Mouse (Mus musculus) heart, embryonic 15.5 days (tissue): Measurements from ENCODE around the gene Chaf1a. TPM values are rescaled to one million over a fixed set of nuclear protein-coding genes. Genes with fewer than 3 reads are reported as not detected.
"Not testable (repeated sequence)": the region's sequence is repeated elsewhere in the genome, so short reads cannot be mapped to it uniquely, and the experiment has no call there.

Experiments used
- ATAC-seq: fragments of 200-750 bp; cut with Nextera tagmentation; replicated peaks from 2 replicates; pipeline ENCODE4 v1.8.0; 2017; ENCODE audit warnings: low read depth, moderate TSS enrichment; ENCODE audit not compliant: insufficient number of reproducible peaks, insufficient read depth, low FRiP score
- H3K27ac ChIP-seq: fragments of 300-500 bp; sonication (generic); 2 replicates; pipeline ENCODE4 v1.5.1; 2015; ENCODE audit warnings: mild to moderate bottlenecking, inconsistent platforms
- H3K27me3 ChIP-seq: fragments of 300-500 bp; sonication (generic); 2 replicates; pipeline ENCODE4 v1.6.1; 2015; ENCODE audit warnings: inconsistent platforms
- H3K36me3 ChIP-seq: fragments of 300-500 bp; sonication (generic); 2 replicates; pipeline ENCODE4 v1.6.1; 2015; ENCODE audit warnings: mild to moderate bottlenecking, inconsistent platforms
- H3K4me1 ChIP-seq: fragments of 300-500 bp; sonication (generic); replicated peaks from 2 replicates; pipeline ENCODE4 v1.6.1; 2015; ENCODE audit warnings: inconsistent platforms
- H3K4me2 ChIP-seq: fragments of 300-500 bp; sonication (generic); 2 replicates; pipeline ENCODE4 v1.6.1; 2015; ENCODE audit warnings: inconsistent platforms, mild to moderate bottlenecking, moderate library complexity
- H3K4me3 ChIP-seq: fragments of 300-500 bp; sonication (generic); 2 replicates; pipeline ENCODE4 v1.5.1; 2015; ENCODE audit warnings: mild to moderate bottlenecking, inconsistent platforms
- H3K9ac ChIP-seq: fragments of 300-500 bp; sonication (generic); 2 replicates; pipeline ENCODE4 v1.6.1; 2015; ENCODE audit warnings: mild to moderate bottlenecking, inconsistent platforms
- H3K9me3 ChIP-seq: fragments of 300-500 bp; sonication (generic); replicated peaks from 2 replicates; pipeline ENCODE4 v1.6.1; 2016; ENCODE audit warnings: inconsistent platforms
- whole genome bisulfite sequencing: fragments of 180-500 bp; shearing (Covaris S2); methylation state at CpG from one replicate; pipeline ENCODE4 v1.1.7; 2015; ENCODE audit warnings: mixed read lengths; 5-methylcytosine and 5-hydroxymethylcytosine counted together
- polyA plus RNA-seq: library from polyadenylated mRNA; unstranded; fragments of >200 nt; fragmentation: Nextera tagmentation; extraction: Ambion mirVana; gene quantifications from 2 replicates; pipeline ENCODE4 v1.2.1, GENCODE M21; 2015

Chaf1a gene
- polyA plus RNA-seq, 1 experiment from 2014 or later, result 10.1 TPM

DNA sequence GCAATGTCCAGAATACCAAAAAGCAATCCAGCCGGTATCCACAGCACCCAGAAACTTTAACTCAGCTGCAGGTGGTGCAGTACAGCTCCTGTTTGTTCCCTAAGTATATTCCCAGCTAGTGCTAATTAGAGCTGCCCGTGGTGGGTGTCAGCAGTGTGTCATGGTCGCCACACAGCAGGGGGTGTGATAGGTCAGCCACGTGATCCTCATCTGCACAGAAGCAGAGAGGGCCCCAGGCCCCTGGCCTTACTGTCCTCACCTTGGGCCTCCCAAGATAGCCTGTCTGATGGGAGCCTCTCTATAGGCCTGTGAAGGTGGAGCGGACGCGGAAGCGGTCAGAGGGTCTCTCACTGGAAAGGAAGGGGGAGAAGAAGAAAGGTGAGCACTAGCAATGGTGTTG lies 57.9 kb downstream of the Chaf1a start:
- H3K36me3 ChIP-seq, result peaks cover 82% of the 10 kb centered on the region
- H3K27ac ChIP-seq, result no peak overlapping the region
- H3K4me3 ChIP-seq, result no peak overlapping the region
- H3K4me2 ChIP-seq, result no peak overlapping the region
- no peak for ATAC-seq
- 89% methylated on average over 8 of the region's 8 CpGs for WGBS
- H3K4me1 ChIP-seq, result no peaks in the 10 kb centered on the region
- no peaks in the 10 kb centered on the region for H3K27me3 ChIP-seq
- H3K9ac ChIP-seq, result no peak overlapping the region
- H3K9me3 ChIP-seq, result no peaks in the 10 kb centered on the region

DNA sequence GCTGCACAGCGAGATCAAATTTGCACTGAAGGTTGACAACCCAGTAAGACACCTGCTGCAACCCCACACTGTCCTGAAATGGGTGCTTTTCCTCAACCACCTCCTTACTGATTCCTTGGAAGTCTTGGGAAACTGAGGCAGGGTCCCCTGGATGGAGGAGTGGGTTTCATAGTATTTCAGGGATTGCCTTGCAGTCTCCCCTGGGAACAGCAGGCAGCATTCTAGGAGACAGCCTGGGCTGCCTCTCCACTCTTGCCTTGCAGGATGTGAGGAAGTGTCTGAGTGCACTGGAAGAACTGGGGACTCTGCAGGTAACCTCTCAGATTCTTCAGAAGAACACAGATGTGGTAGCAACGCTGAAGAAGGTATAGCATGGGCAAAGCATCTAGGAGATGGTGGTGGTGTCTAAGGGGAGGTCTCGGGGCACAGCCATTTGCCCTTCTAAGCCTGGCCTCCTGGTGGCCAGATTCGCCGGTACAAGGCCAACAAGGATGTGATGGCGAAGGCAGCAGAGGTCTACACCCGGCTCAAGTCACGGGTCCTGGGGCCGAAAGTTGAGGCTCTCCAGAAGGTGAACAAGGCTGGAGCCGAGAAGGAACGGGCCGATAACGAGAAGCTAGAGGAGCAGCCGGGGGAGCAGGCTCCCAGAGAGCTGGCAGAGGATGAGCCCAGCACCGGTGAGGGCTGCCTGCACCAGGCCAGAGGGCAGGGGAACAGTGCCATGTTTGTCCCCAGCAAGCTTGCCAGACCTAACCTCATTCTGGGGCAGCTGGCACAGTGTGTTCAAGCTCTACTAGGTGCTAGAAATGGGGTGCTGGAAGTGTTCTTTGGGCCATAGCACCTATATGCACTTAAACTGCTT lies 58.7 kb downstream of the Chaf1a start:
- no peaks in the 10 kb centered on the region for H3K27me3 ChIP-seq
- H3K27ac ChIP-seq, result no peak overlapping the region
- H3K9ac ChIP-seq, result no peak overlapping the region
- no peaks in the 10 kb centered on the region for H3K9me3 ChIP-seq
- WGBS, result 91% methylated on average over 15 of the region's 15 CpGs
- no peak for ATAC-seq
- no peak overlapping the region for H3K4me2 ChIP-seq
- H3K36me3 ChIP-seq, result peaks cover 84% of the 10 kb centered on the region
- H3K4me3 ChIP-seq, result no peak overlapping the region
- no peaks in the 10 kb centered on the region for H3K4me1 ChIP-seq

- 91% methylated on average over 3 of the region's 3 CpGs for WGBS
- H3K36me3 ChIP-seq, result peaks cover 74% of the 10 kb centered on the region
These were observed 60.6 kb downstream of the Chaf1a start for GRCm38 (mm10) chr17:56100811-56101210.

DNA sequence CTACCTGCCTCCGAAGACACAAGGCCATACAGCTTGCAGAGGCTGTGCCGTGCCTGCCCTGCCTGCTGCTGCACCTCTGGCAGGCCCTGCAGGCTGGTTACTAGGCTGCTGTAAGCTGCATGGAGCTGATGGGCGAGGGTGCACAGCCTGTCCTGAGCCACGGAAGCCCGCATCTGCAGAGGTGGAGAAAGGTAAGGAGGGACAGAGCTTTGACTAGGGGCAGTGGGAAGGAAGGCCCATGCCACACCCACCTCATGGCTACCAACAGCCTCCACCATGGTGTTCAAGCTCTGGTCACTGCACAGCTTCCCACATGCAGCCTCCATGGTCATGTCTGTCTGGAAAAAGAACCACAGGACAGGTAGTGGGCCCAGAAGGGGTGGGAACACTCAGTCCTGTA lies 61.9 kb downstream of the Chaf1a start:
- Histone ChIP-seq H3K36me3 (peaks cover 61% of the 10 kb centered on the region), H3K27me3 (no peaks in the 10 kb centered on the region), H3K4me3 (no peak overlapping the region), H3K4me2 (no peak overlapping the region), H3K27ac (no peak overlapping the region), H3K9me3 (no peaks in the 10 kb centered on the region), H3K4me1 (no peaks in the 10 kb centered on the region), H3K9ac (no peak overlapping the region)
- no peak for ATAC-seq
- WGBS, result 93% methylated on average over 5 of the region's 5 CpGs

More at GRCm38 (mm10) chr17:56100811-56101210, 60.6 kb downstream of the Chaf1a start:
- H3K27ac ChIP-seq, result no peak overlapping the region
- H3K4me3 ChIP-seq, result no peak overlapping the region
- H3K27me3 ChIP-seq, result no peaks in the 10 kb centered on the region
- no peak overlapping the region for H3K4me2 ChIP-seq
- ATAC-seq, result no peak
- H3K9me3 ChIP-seq, result no peaks in the 10 kb centered on the region
- H3K9ac ChIP-seq, result no peak overlapping the region
- H3K4me1 ChIP-seq, result no peaks in the 10 kb centered on the region

- no peak overlapping the region for H3K9ac ChIP-seq
- WGBS, result 94% methylated on average over 9 of the region's 9 CpGs
These were observed 62.7 kb downstream of the Chaf1a start for GRCm38 (mm10) chr17:56102927-56103326.

DNA sequence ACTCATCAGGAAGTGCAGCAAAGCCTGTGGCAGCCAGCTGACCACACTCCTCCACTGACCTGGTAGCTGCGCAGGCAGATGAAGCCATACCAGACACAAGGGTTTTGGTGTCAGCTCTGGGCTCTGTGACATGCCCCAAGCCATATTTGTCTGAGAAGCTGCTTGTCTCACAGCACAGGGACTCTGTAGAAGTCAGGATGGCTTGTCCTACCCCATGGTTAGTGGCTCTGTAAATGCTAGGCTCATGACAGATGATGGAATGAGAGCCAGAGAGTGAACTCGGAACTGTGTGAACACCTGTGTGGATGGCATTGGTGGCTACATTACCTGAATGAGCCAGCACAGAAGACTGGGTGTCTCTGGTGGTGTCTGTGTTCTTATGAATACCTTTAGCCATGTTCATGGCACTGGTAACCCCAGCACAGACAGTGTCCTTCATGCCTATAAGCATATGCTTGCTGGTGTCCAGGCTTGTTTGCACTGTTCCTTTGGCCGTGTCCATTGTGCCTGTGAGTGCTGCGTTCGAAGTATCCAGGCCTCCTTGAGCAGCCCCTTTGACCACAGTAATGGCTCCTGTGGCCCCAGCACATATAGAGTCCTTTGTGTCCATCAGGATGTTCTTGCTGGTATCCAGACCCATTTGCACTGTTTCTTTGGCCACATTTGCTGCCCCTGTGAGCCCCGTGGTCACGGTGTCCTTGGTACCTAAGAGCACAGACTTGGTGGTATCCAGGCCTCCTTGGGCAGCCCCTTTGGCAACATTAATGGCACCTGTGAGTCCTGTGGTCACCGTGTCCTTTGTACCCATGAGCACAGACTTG lies 63.4 kb downstream of the Chaf1a start:
- Histone ChIP-seq H3K4me2 (no peak overlapping the region), H3K27ac (no peak overlapping the region), H3K4me3 (no peak overlapping the region), H3K4me1 (peaks cover 8% of the 10 kb centered on the region; the same call in 1 of the 2 replicates), H3K27me3 (no peaks in the 10 kb centered on the region), H3K36me3 (peaks cover 46% of the 10 kb centered on the region), H3K9ac (no peak overlapping the region), H3K9me3 (no peaks in the 10 kb centered on the region)
- ATAC-seq, result no peak
- 95% methylated on average over 8 of the region's 8 CpGs for WGBS

More at GRCm38 (mm10) chr17:56102927-56103326, 62.7 kb downstream of the Chaf1a start:
- Histone ChIP-seq H3K4me1 (peaks cover under 1% of the 10 kb centered on the region; the same call in 1 of the 2 replicates), H3K27me3 (no peaks in the 10 kb centered on the region), H3K36me3 (peaks cover 53% of the 10 kb centered on the region), H3K4me3 (no peak overlapping the region), H3K27ac (no peak overlapping the region), H3K9me3 (no peaks in the 10 kb centered on the region), H3K4me2 (no peak overlapping the region)
- ATAC-seq, result no peak

DNA sequence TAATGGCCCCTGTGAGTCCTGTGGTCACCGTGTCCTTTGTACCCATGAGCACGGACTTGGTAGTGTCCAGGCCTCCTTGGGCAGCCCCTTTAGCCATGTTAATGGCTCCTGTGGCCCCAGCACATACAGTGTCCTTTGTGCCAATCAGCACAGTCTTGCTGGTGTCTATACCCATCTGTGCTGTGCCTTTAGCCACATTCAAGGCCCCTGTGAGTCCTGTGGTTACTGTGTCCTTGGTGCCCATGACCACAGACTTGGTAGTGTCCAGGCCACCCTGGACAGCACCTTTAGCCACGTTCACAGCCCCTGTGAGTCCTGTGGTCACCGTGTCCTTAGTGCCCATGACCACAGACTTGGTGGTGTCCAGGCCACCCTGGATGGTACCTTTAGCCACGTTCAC lies 64.6 kb downstream of the Chaf1a start:
- not testable (repeated sequence) for ATAC-seq, H3K27ac ChIP-seq, H3K27me3 ChIP-seq, H3K4me3 ChIP-seq, H3K4me2 ChIP-seq, H3K9me3 ChIP-seq, H3K9ac ChIP-seq
- Histone ChIP-seq H3K4me1 (peaks cover 19% of the 10 kb centered on the region), H3K36me3 (peaks cover 35% of the 10 kb centered on the region)
- 96% methylated on average over 2 of the region's 5 CpGs for WGBS

DNA sequence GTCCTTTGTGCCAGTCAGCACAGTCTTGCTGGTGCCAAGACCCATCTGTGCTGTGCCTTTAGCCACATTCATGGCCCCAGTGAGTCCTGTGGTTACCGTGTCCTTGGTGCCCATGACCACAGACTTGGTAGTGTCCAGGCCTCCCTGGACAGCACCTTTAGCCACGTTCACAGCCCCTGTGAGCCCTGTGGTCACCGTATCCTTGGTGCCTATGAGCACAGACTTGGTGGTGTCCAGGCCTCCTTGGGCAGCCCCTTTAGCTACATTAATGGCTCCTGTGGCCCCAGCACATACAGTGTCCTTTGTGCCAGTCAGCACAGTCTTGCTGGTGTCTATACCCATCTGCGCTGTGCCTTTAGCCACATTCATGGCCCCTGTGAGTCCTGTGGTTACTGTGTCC lies 66.2 kb downstream of the Chaf1a start:
- not testable (repeated sequence) for H3K9me3 ChIP-seq, H3K27me3 ChIP-seq, H3K4me3 ChIP-seq, H3K27ac ChIP-seq, H3K9ac ChIP-seq, ATAC-seq, H3K4me2 ChIP-seq
- Histone ChIP-seq H3K36me3 (peaks cover 20% of the 10 kb centered on the region; the same call in 1 of the 2 replicates), H3K4me1 (peaks cover 20% of the 10 kb centered on the region)
- WGBS, result 94% methylated on average over 4 of the region's 4 CpGs

DNA sequence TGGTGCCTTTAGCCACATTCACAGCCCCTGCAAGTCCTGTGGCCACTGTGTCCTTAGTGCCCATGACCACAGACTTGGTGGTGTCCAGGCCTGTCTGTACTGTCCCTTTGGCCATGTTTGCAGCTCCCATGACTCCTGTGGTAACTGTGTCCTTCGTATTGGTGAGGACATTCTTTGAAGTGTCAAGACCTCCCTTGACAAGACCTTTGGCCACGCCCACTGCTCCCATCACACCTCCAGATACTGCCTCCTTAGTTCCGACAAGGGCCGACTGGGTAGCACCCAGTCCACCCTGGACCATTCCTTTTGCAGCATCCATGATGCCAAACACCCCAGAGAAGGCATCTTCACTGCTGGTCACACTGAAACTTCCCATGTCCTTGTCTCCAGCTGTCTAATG lies 66.7 kb downstream of the Chaf1a start:
- Histone ChIP-seq H3K4me3 (no peak overlapping the region), H3K27me3 (no peaks in the 10 kb centered on the region), H3K27ac (no peak overlapping the region), H3K36me3 (peaks cover 18% of the 10 kb centered on the region; the same call in 1 of the 2 replicates), H3K4me1 (peaks cover 20% of the 10 kb centered on the region), H3K9ac (no peak overlapping the region), H3K4me2 (no peak overlapping the region), H3K9me3 (no peaks in the 10 kb centered on the region)
- WGBS, result 75% methylated on average over 4 of the region's 4 CpGs
- no peak for ATAC-seq

DNA sequence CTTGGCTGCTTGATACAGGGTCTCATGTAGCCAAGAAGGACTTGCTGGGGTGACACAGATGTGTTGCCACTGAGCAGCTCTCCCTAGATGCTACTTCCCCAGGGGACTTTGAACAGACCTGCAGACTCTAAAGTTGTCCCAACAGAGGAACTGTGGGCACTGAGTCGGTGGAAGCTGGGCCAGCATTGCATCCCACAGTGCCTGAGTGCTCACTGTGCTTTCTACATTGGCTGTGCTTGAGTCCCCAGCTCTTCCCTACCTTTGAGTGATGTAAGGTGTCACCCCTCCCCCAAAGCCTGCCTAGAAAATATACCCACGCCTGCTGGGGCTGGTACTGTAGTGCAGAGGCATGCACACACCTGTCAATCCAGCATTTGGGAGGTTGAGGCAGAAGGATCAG lies 67.5 kb downstream of the Chaf1a start:
- no peaks in the 10 kb centered on the region for H3K27me3 ChIP-seq
- H3K9me3 ChIP-seq, result no peaks in the 10 kb centered on the region
- H3K9ac ChIP-seq, result no peak overlapping the region
- WGBS, result 64% methylated on average over 2 of the region's 2 CpGs
- H3K36me3 ChIP-seq, result peaks cover 11% of the 10 kb centered on the region; the same call in 1 of the 2 replicates
- H3K4me3 ChIP-seq, result no peak overlapping the region
- peaks cover 20% of the 10 kb centered on the region for H3K4me1 ChIP-seq
- H3K27ac ChIP-seq, result no peak overlapping the region
- no peak for ATAC-seq
- H3K4me2 ChIP-seq, result no peak overlapping the region

GRCm38 (mm10) chr17:56108334-56109044 lies 68.2 kb downstream of the Chaf1a start:
- peaks cover 20% of the 10 kb centered on the region for H3K4me1 ChIP-seq
- H3K27ac ChIP-seq, result peak overlapping the region; percentile 63
- ATAC-seq, result peak; percentile 64
- H3K4me3 ChIP-seq, result no peak overlapping the region
- 0 out of 2 replicates have a peak overlapping the region, but pooled peaks have one; percentile 1 for H3K9ac ChIP-seq
- 0 out of 2 replicates have a peak, but pooled peaks cover 4% of the 10 kb centered on the region for H3K36me3 ChIP-seq
- H3K9me3 ChIP-seq, result no peaks in the 10 kb centered on the region
- WGBS, result 68% methylated on average over 6 of the region's 6 CpGs
- no peak overlapping the region for H3K4me2 ChIP-seq
- H3K27me3 ChIP-seq, result no peaks in the 10 kb centered on the region
